Mouse (Mus musculus) midbrain, embryonic 10.5 days (tissue): ENCODE results near the gene Myt1. TPM values are rescaled to one million over a fixed set of nuclear protein-coding genes. Genes with fewer than 3 reads are reported as not detected.
A peak's percentile ranks its signal among the peaks of the same experiment; 100 is the strongest.
"Not testable (repeated sequence)": the region's sequence is repeated elsewhere in the genome, so short reads cannot be mapped to it uniquely, and the experiment has no call there.

ENCODE experiments used
- DNase-seq: peaks from one replicate; pipeline ENCODE4 v3.0.0-alpha.2; 2017; ENCODE audit warnings: low spot score
- H3K27ac ChIP-seq: fragments of 300-500 bp; sonication (generic); replicated peaks from 2 replicates; pipeline ENCODE4 v1.5.1; 2016; ENCODE audit warnings: mild to moderate bottlenecking
- H3K27me3 ChIP-seq: fragments of 300-500 bp; sonication (generic); 2 replicates; pipeline ENCODE4 v1.6.1; 2016; ENCODE audit warnings: low read depth, mild to moderate bottlenecking; ENCODE audit not compliant: poor library complexity, severe bottlenecking
- H3K36me3 ChIP-seq: fragments of 300-500 bp; sonication (generic); 2 replicates; pipeline ENCODE4 v1.6.1; 2016; ENCODE audit warnings: mild to moderate bottlenecking, moderate library complexity
- H3K4me1 ChIP-seq: fragments of 300-500 bp; sonication (generic); 2 replicates; pipeline ENCODE4 v1.6.1; 2016
- H3K4me3 ChIP-seq: fragments of 300-500 bp; sonication (generic); 2 replicates; pipeline ENCODE4 v1.5.1; 2016; ENCODE audit warnings: mild to moderate bottlenecking, moderate library complexity
- H3K9me3 ChIP-seq: fragments of 300-500 bp; sonication (generic); replicated peaks from 2 replicates; pipeline ENCODE4 v1.6.1; 2016; ENCODE audit warnings: mild to moderate bottlenecking
- WGBS: fragments of 180-500 bp; shearing (Covaris S2); methylation state at CpG from one replicate; pipeline ENCODE4 v1.1.7; 2016; 5-methylcytosine and 5-hydroxymethylcytosine counted together
- polyA plus RNA-seq: library from polyadenylated mRNA; unstranded; fragments of >200 nt; fragmentation: Nextera tagmentation; extraction: Ambion mirVana; gene quantifications from 2 replicates; pipeline ENCODE4 v1.2.1, GENCODE M21; 2016

The Myt1 gene
- polyA plus RNA-seq, 1 experiment from 2014 or later = 14.3 TPM

GRCm38 (mm10) chr2:181793186-181793585 is 30.1 kb downstream of the Myt1 start:
- WGBS = 88% methylated on average over 8 of the region's 8 CpGs
- not testable (repeated sequence) for H3K4me1 ChIP-seq, H3K27me3 ChIP-seq, DNase-seq, H3K9me3 ChIP-seq, H3K4me3 ChIP-seq, H3K27ac ChIP-seq
- H3K36me3 ChIP-seq = peaks cover 51% of the 10 kb centered on the region; the same call in 1 of the 2 replicates

- 61% methylated on average over 3 of the region's 3 CpGs for WGBS
- no peak overlapping the region for H3K4me3 ChIP-seq
- H3K27me3 ChIP-seq = no peaks in the 10 kb centered on the region
- no peaks in the 10 kb centered on the region for H3K9me3 ChIP-seq
- H3K27ac ChIP-seq = no peak overlapping the region
- H3K4me1 ChIP-seq = no peaks in the 10 kb centered on the region
- no peak for DNase-seq
- H3K36me3 ChIP-seq = peaks cover 42% of the 10 kb centered on the region; the same call in 1 of the 2 replicates
These were observed 32.6 kb downstream of the Myt1 start for GRCm38 (mm10) chr2:181795641-181796130.

GRCm38 (mm10) chr2:181797672-181798071 is 34.5 kb downstream of the Myt1 start:
- H3K36me3 ChIP-seq = peaks cover 47% of the 10 kb centered on the region
- 87% methylated on average over 8 of the region's 8 CpGs for WGBS
- H3K4me1 ChIP-seq = 0 out of 2 replicates have a peak, but pooled peaks cover 3% of the 10 kb centered on the region
- no peaks in the 10 kb centered on the region for H3K27me3 ChIP-seq
- DNase-seq = no peak
- H3K27ac ChIP-seq = no peak overlapping the region
- no peak overlapping the region for H3K4me3 ChIP-seq
- no peaks in the 10 kb centered on the region for H3K9me3 ChIP-seq

GRCm38 (mm10) chr2:181829032-181829650 is 66.0 kb downstream of the Myt1 start:
- Histone ChIP-seq H3K36me3 (peaks cover 29% of the 10 kb centered on the region), H3K27me3 (no peaks in the 10 kb centered on the region), H3K4me1 (no peaks in the 10 kb centered on the region), H3K27ac (no peak overlapping the region), H3K9me3 (no peaks in the 10 kb centered on the region), H3K4me3 (no peak overlapping the region)
- 82% methylated on average over 2 of the region's 2 CpGs for WGBS
- no peak for DNase-seq

- H3K4me1 ChIP-seq = peaks cover 7% of the 10 kb centered on the region
- no peak overlapping the region for H3K27ac ChIP-seq
- H3K27me3 ChIP-seq = no peaks in the 10 kb centered on the region
- DNase-seq = no peak
- H3K36me3 ChIP-seq = 0 out of 2 replicates have a peak, but pooled peaks cover under 1% of the 10 kb centered on the region
- H3K4me3 ChIP-seq = no peak overlapping the region
- no peaks in the 10 kb centered on the region for H3K9me3 ChIP-seq
- WGBS = 77% methylated on average over 2 of the region's 2 CpGs
These were observed 69.6 kb downstream of the Myt1 start for GRCm38 (mm10) chr2:181832745-181833144.

- WGBS = 1% methylated on average over 35 of the region's 35 CpGs
- Histone ChIP-seq H3K27me3 (no peaks in the 10 kb centered on the region), H3K9me3 (no peaks in the 10 kb centered on the region), H3K27ac (peak within 1 kb of the TSS; percentile 88), H3K36me3 (peaks cover 7% of the 10 kb centered on the region), H3K4me1 (peaks cover 18% of the 10 kb centered on the region), H3K4me3 (peak within 1 kb of the TSS; percentile 85)
- peak; percentile 91 for DNase-seq
These were observed 74.5 kb downstream of the Myt1 start, which contains the start of gene Pcmtd2 for GRCm38 (mm10) chr2:181837372-181838292. Gene Pcmtd2 (plus strand): TSS chr2:181837854.

GRCm38 (mm10) chr2:181838293-181838680 is 75.2 kb downstream of the Myt1 start:
- peak overlapping the region; percentile 88 for H3K27ac ChIP-seq
- no peaks in the 10 kb centered on the region for H3K27me3 ChIP-seq
- WGBS = 2% methylated on average over 3 of the region's 3 CpGs
- H3K9me3 ChIP-seq = no peaks in the 10 kb centered on the region
- H3K4me3 ChIP-seq = peak overlapping the region; percentile 85
- peaks cover 8% of the 10 kb centered on the region for H3K36me3 ChIP-seq
- no peak for DNase-seq
- H3K4me1 ChIP-seq = peaks cover 18% of the 10 kb centered on the region

- no peak for DNase-seq
- H3K27me3 ChIP-seq = no peaks in the 10 kb centered on the region
- no peak overlapping the region for H3K4me3 ChIP-seq
- 82% methylated on average over 5 of the region's 5 CpGs for WGBS
- H3K4me1 ChIP-seq = no peaks in the 10 kb centered on the region
- H3K27ac ChIP-seq = no peak overlapping the region
- peaks cover 57% of the 10 kb centered on the region for H3K36me3 ChIP-seq
- H3K9me3 ChIP-seq = no peaks in the 10 kb centered on the region
These were observed 82.7 kb downstream of the Myt1 start for GRCm38 (mm10) chr2:181845709-181846394.

GRCm38 (mm10) chr2:181863791-181864535 is 100.8 kb downstream of the Myt1 start, which contains the start of gene Polr3k:
Gene Polr3k (plus strand): TSS chr2:181864337.
- Histone ChIP-seq H3K27me3 (no peaks in the 10 kb centered on the region), H3K27ac (peak within 1 kb of the TSS; percentile 92), H3K36me3 (peaks cover 29% of the 10 kb centered on the region), H3K4me3 (peak within 1 kb of the TSS; percentile 81), H3K4me1 (peaks cover 19% of the 10 kb centered on the region), H3K9me3 (no peaks in the 10 kb centered on the region)
- under 1% methylated on average over 35 of the region's 35 CpGs for WGBS
- DNase-seq = peak; percentile 95

- peak overlapping the region; percentile 81 for H3K4me3 ChIP-seq
- 0% methylated on average over 22 of the region's 22 CpGs for WGBS
- DNase-seq = no peak
- H3K9me3 ChIP-seq = no peaks in the 10 kb centered on the region
- no peaks in the 10 kb centered on the region for H3K27me3 ChIP-seq
- H3K27ac ChIP-seq = peak overlapping the region; percentile 92
- peaks cover 19% of the 10 kb centered on the region for H3K4me1 ChIP-seq
- H3K36me3 ChIP-seq = peaks cover 34% of the 10 kb centered on the region
These were observed 101.4 kb downstream of the Myt1 start for GRCm38 (mm10) chr2:181864536-181864860.

GRCm38 (mm10) chr2:181866931-181867330 is 103.8 kb downstream of the Myt1 start:
- WGBS = 69% methylated on average over 5 of the region's 5 CpGs
- no peak overlapping the region for H3K4me3 ChIP-seq
- no peaks in the 10 kb centered on the region for H3K27me3 ChIP-seq
- peaks cover 19% of the 10 kb centered on the region for H3K4me1 ChIP-seq
- H3K36me3 ChIP-seq = peaks cover 55% of the 10 kb centered on the region
- peak; percentile 54 for DNase-seq
- H3K27ac ChIP-seq = no peak overlapping the region
- no peaks in the 10 kb centered on the region for H3K9me3 ChIP-seq

GRCm38 (mm10) chr2:181871039-181871438 is 107.9 kb downstream of the Myt1 start:
- H3K27me3 ChIP-seq = no peaks in the 10 kb centered on the region
- peaks cover 88% of the 10 kb centered on the region for H3K36me3 ChIP-seq
- no peak for DNase-seq
- no peaks in the 10 kb centered on the region for H3K4me1 ChIP-seq
- H3K4me3 ChIP-seq = no peak overlapping the region
- no peak overlapping the region for H3K27ac ChIP-seq
- WGBS = 90% methylated on average over 2 of the region's 2 CpGs
- H3K9me3 ChIP-seq = no peaks in the 10 kb centered on the region
